Mouse (Mus musculus): ENCODE measurements around the gene Banp. TPM values are rescaled to one million over a fixed set of nuclear protein-coding genes. Genes with fewer than 3 reads are reported as not detected.

Banp gene
- polyA plus RNA-seq, 1 experiment from 2014 or later: 42.3 TPM

GRCm38 (mm10) chr8:122006688-122007484 is 57.3 kb downstream of the Banp start:
- H3K9me3 ChIP-seq: no peaks in the 10 kb centered on the region
- no peak overlapping the region for H3K9ac ChIP-seq (replicated peaks)
- WGBS: 88% methylated on average over 13 of the region's 13 CpGs
- no peak overlapping the region for H3K4me3 ChIP-seq (replicated peaks)
- peaks cover 88% of the 10 kb centered on the region for H3K36me3 ChIP-seq
- H3K27me3 ChIP-seq: no peaks in the 10 kb centered on the region
- no peak for ATAC-seq (ENCODE audit: insufficient number of reproducible peaks, insufficient read depth, low FRiP score, low TSS enrichment, low read depth)
- H3K4me1 ChIP-seq (replicated peaks): 0 out of 2 replicates have a peak, but pooled peaks cover 2% of the 10 kb centered on the region
- H3K4me2 ChIP-seq: no peak overlapping the region
- H3K27ac ChIP-seq: no peak overlapping the region

GRCm38 (mm10) chr8:122008395-122008794 is 58.8 kb downstream of the Banp start:
- Histone ChIP-seq H3K9me3 (no peaks in the 10 kb centered on the region), H3K9ac (replicated peaks) (no peak overlapping the region), H3K4me1 (replicated peaks) (peaks cover 11% of the 10 kb centered on the region; the same call in 1 of the 2 replicates), H3K4me2 (no peak overlapping the region), H3K27me3 (no peaks in the 10 kb centered on the region), H3K36me3 (peaks cover 78% of the 10 kb centered on the region), H3K27ac (no peak overlapping the region), H3K4me3 (replicated peaks) (no peak overlapping the region)
- no peak for ATAC-seq (ENCODE audit: insufficient number of reproducible peaks, insufficient read depth, low FRiP score, low TSS enrichment, low read depth)
- 90% methylated on average over 5 of the region's 5 CpGs for WGBS

GRCm38 (mm10) chr8:122010638-122011037 is 61.1 kb downstream of the Banp start:
- Histone ChIP-seq H3K27ac (no peak overlapping the region), H3K9me3 (no peaks in the 10 kb centered on the region), H3K27me3 (no peaks in the 10 kb centered on the region), H3K4me3 (replicated peaks) (no peak overlapping the region), H3K4me1 (replicated peaks) (peaks cover 11% of the 10 kb centered on the region; the same call in 1 of the 2 replicates), H3K9ac (replicated peaks) (0 out of 2 replicates have a peak overlapping the region, but pooled peaks have one; percentile 23), H3K36me3 (peaks cover 75% of the 10 kb centered on the region), H3K4me2 (no peak overlapping the region)
- 88% methylated on average over 5 of the region's 5 CpGs for WGBS
- no peak for ATAC-seq (ENCODE audit: insufficient number of reproducible peaks, insufficient read depth, low FRiP score, low TSS enrichment, low read depth)

GRCm38 (mm10) chr8:122011066-122011588 is 61.6 kb downstream of the Banp start:
- Histone ChIP-seq H3K27me3 (no peaks in the 10 kb centered on the region), H3K36me3 (peaks cover 78% of the 10 kb centered on the region), H3K4me1 (replicated peaks) (peaks cover 11% of the 10 kb centered on the region; the same call in 1 of the 2 replicates), H3K9me3 (no peaks in the 10 kb centered on the region), H3K4me2 (no peak overlapping the region), H3K9ac (replicated peaks) (no peak overlapping the region), H3K4me3 (replicated peaks) (no peak overlapping the region), H3K27ac (no peak overlapping the region)
- ATAC-seq (ENCODE audit: insufficient number of reproducible peaks, insufficient read depth, low FRiP score, low TSS enrichment, low read depth): no peak
- 50% methylated on average over 7 of the region's 7 CpGs for WGBS

- H3K36me3 ChIP-seq: peaks cover 80% of the 10 kb centered on the region
- H3K4me1 ChIP-seq (replicated peaks): peaks cover 11% of the 10 kb centered on the region; the same call in 1 of the 2 replicates
- 86% methylated on average over 3 of the region's 3 CpGs for WGBS
Observed at GRCm38 (mm10) chr8:122014606-122015005, 65.1 kb downstream of the Banp start.

GRCm38 (mm10) chr8:122018046-122018831 is 68.7 kb downstream of the Banp start:
- H3K27ac ChIP-seq: no peak overlapping the region
- no peak for ATAC-seq (ENCODE audit: insufficient number of reproducible peaks, insufficient read depth, low FRiP score, low TSS enrichment, low read depth)
- 82% methylated on average over 22 of the region's 22 CpGs for WGBS

More at GRCm38 (mm10) chr8:122014606-122015005, 65.1 kb downstream of the Banp start:
- Histone ChIP-seq H3K4me3 (replicated peaks) (no peak overlapping the region), H3K27me3 (no peaks in the 10 kb centered on the region), H3K9ac (replicated peaks) (no peak overlapping the region), H3K27ac (no peak overlapping the region), H3K9me3 (no peaks in the 10 kb centered on the region), H3K4me2 (no peak overlapping the region)
- no peak for ATAC-seq (ENCODE audit: insufficient number of reproducible peaks, insufficient read depth, low FRiP score, low TSS enrichment, low read depth)

GRCm38 (mm10) chr8:122019162-122019561 is 69.6 kb downstream of the Banp start:
- 93% methylated on average over 1 of the region's 1 CpGs for WGBS
- no peak for ATAC-seq (ENCODE audit: insufficient number of reproducible peaks, insufficient read depth, low FRiP score, low TSS enrichment, low read depth)
- Histone ChIP-seq H3K9me3 (no peaks in the 10 kb centered on the region), H3K4me3 (replicated peaks) (no peak overlapping the region), H3K4me2 (no peak overlapping the region), H3K9ac (replicated peaks) (no peak overlapping the region), H3K36me3 (peaks cover 86% of the 10 kb centered on the region), H3K27ac (no peak overlapping the region), H3K4me1 (replicated peaks) (peaks cover 16% of the 10 kb centered on the region), H3K27me3 (no peaks in the 10 kb centered on the region)

More at GRCm38 (mm10) chr8:122018046-122018831, 68.7 kb downstream of the Banp start:
- Histone ChIP-seq H3K9me3 (no peaks in the 10 kb centered on the region), H3K27me3 (no peaks in the 10 kb centered on the region), H3K4me3 (replicated peaks) (no peak overlapping the region), H3K36me3 (peaks cover 86% of the 10 kb centered on the region), H3K4me1 (replicated peaks) (peaks cover 16% of the 10 kb centered on the region), H3K9ac (replicated peaks) (no peak overlapping the region), H3K4me2 (no peak overlapping the region)

GRCm38 (mm10) chr8:122020050-122020771 is 70.7 kb downstream of the Banp start:
- no peak for ATAC-seq (ENCODE audit: insufficient number of reproducible peaks, insufficient read depth, low FRiP score, low TSS enrichment, low read depth)
- Histone ChIP-seq H3K9ac (replicated peaks) (no peak overlapping the region), H3K4me1 (replicated peaks) (peaks cover 16% of the 10 kb centered on the region), H3K27me3 (no peaks in the 10 kb centered on the region), H3K36me3 (peaks cover 92% of the 10 kb centered on the region), H3K27ac (no peak overlapping the region), H3K9me3 (no peaks in the 10 kb centered on the region), H3K4me2 (no peak overlapping the region), H3K4me3 (replicated peaks) (no peak overlapping the region)
- WGBS: 76% methylated on average over 8 of the region's 8 CpGs

GRCm38 (mm10) chr8:122021725-122022124 is 72.2 kb downstream of the Banp start:
- Histone ChIP-seq H3K27me3 (no peaks in the 10 kb centered on the region), H3K4me2 (no peak overlapping the region), H3K36me3 (peaks cover 92% of the 10 kb centered on the region), H3K27ac (no peak overlapping the region), H3K4me1 (replicated peaks) (peaks cover 16% of the 10 kb centered on the region), H3K9me3 (no peaks in the 10 kb centered on the region), H3K4me3 (replicated peaks) (no peak overlapping the region), H3K9ac (replicated peaks) (no peak overlapping the region)
- 57% methylated on average over 2 of the region's 2 CpGs for WGBS
- no peak for ATAC-seq (ENCODE audit: insufficient number of reproducible peaks, insufficient read depth, low FRiP score, low TSS enrichment, low read depth)

GRCm38 (mm10) chr8:122022274-122022673 is 72.7 kb downstream of the Banp start:
- ATAC-seq (ENCODE audit: insufficient number of reproducible peaks, insufficient read depth, low FRiP score, low TSS enrichment, low read depth): no peak
- H3K4me3 ChIP-seq (replicated peaks): no peak overlapping the region
- H3K27me3 ChIP-seq: no peaks in the 10 kb centered on the region
- WGBS: 86% methylated on average over 6 of the region's 6 CpGs
- no peak overlapping the region for H3K4me2 ChIP-seq
- H3K36me3 ChIP-seq: peaks cover 92% of the 10 kb centered on the region
- no peaks in the 10 kb centered on the region for H3K9me3 ChIP-seq
- H3K4me1 ChIP-seq (replicated peaks): peaks cover 16% of the 10 kb centered on the region
- H3K9ac ChIP-seq (replicated peaks): no peak overlapping the region
- no peak overlapping the region for H3K27ac ChIP-seq
